Mouse (Mus musculus) G1E (cell line): Measurements from ENCODE around the gene Skp2.

Experiments
- CTCF ChIP-seq: IDR thresholded peaks from 2 replicates; pipeline ENCODE4 v1.5.1; 2012; ENCODE audit warnings: low read depth, low read length, inconsistent platforms, mixed read lengths
- GATA1 ChIP-seq: IDR thresholded peaks from 2 replicates; pipeline ENCODE4 v1.6.1; 2012; ENCODE audit warnings: borderline replicate concordance, low read length, inconsistent platforms, mixed read lengths
- POLR2AphosphoS5 ChIP-seq: IDR thresholded peaks from 2 replicates; pipeline ENCODE4 v1.6.1; 2012; ENCODE audit warnings: low read depth, low read length, inconsistent platforms; ENCODE audit not compliant: insufficient replicate concordance

GRCm38 (mm10) chr15:9086813-9087212 lies 68.4 kb downstream of the Skp2 start:
- no peak for TF ChIP-seq CTCF
- TF ChIP-seq POLR2AphosphoS5: no peak
- TF ChIP-seq GATA1: no peak
